Mouse (Mus musculus): Measurements from ENCODE around the gene 2810004N23Rik. TPM values are rescaled to one million over a fixed set of nuclear protein-coding genes. Genes with fewer than 3 reads are reported as not detected.
A peak's percentile ranks its signal among the peaks of the same experiment; 100 is the strongest.

2810004N23Rik gene
- total and polyA plus RNA-seq, 2 experiments from 2014 or later, result 20.3 to 20.6 TPM

GRCm38 (mm10) chr8:124903198-124903597, 40.3 kb upstream of the 2810004N23Rik start:
- no peak for ATAC-seq (ENCODE audit: low FRiP score)
- no peak overlapping the region for H3K4me3 ChIP-seq (ENCODE audit: low read depth, low read length)
- H3K4me2 ChIP-seq (ENCODE audit: low read depth, low read length, poor library complexity, severe bottlenecking), result no peak overlapping the region
- H3K4me1 ChIP-seq (ENCODE audit: insufficient read depth, low read length), result peaks cover 5% of the 10 kb centered on the region
- TF ChIP-seq CTCF (IDR thresholded peaks at IDR 0.05), result no peak
- H3K27me3 ChIP-seq (ENCODE audit: insufficient read depth, low read length), result no peaks in the 10 kb centered on the region
- H3K36me3 ChIP-seq (ENCODE audit: insufficient read depth, low read length), result peaks cover 42% of the 10 kb centered on the region
- 98% methylated on average over 15 of the region's 15 CpGs for WGBS
- H3K9ac ChIP-seq (replicated peaks; ENCODE audit: low read length, poor library complexity, severe bottlenecking), result no peak overlapping the region
- no peak overlapping the region for H3K27ac ChIP-seq (ENCODE audit: low read depth, low read length)
- H3K9me3 ChIP-seq (ENCODE audit: low read length), result no peaks in the 10 kb centered on the region
- DNase-seq (ENCODE audit: low spot score), result no peak

GRCm38 (mm10) chr8:124898251-124898905, 35.5 kb upstream of the 2810004N23Rik start:
- Histone ChIP-seq H3K4me1 (ENCODE audit: insufficient read depth, low read length) (peaks cover 11% of the 10 kb centered on the region), H3K9me3 (ENCODE audit: low read length) (no peaks in the 10 kb centered on the region), H3K4me3 (ENCODE audit: low read depth, low read length) (peak overlapping the region; percentile 76), H3K27me3 (ENCODE audit: insufficient read depth, low read length) (no peaks in the 10 kb centered on the region), H3K27ac (ENCODE audit: low read depth, low read length) (peak overlapping the region; percentile 91), H3K4me2 (ENCODE audit: low read depth, low read length, poor library complexity, severe bottlenecking) (peak overlapping the region; percentile 91), H3K9ac (replicated peaks; ENCODE audit: low read length, poor library complexity, severe bottlenecking) (peak overlapping the region; percentile 87), H3K36me3 (ENCODE audit: insufficient read depth, low read length) (peaks cover 37% of the 10 kb centered on the region)
- no peak for ATAC-seq (ENCODE audit: low FRiP score)
- WGBS, result 7% methylated on average over 31 of the region's 31 CpGs
- TF ChIP-seq CTCF (IDR thresholded peaks at IDR 0.05), result no peak
- no peak for DNase-seq (ENCODE audit: low spot score)

- peak within 1 kb of the TSS; percentile 76 for H3K4me3 ChIP-seq (ENCODE audit: low read depth, low read length)
- peaks cover 29% of the 10 kb centered on the region for H3K36me3 ChIP-seq (ENCODE audit: insufficient read depth, low read length)
- peak within 1 kb of the TSS; percentile 91 for H3K4me2 ChIP-seq (ENCODE audit: low read depth, low read length, poor library complexity, severe bottlenecking)
- WGBS, result under 1% methylated on average over 107 of the region's 114 CpGs
- H3K9me3 ChIP-seq (ENCODE audit: low read length), result no peaks in the 10 kb centered on the region
- H3K4me1 ChIP-seq (ENCODE audit: insufficient read depth, low read length), result peaks cover 11% of the 10 kb centered on the region
- ATAC-seq (ENCODE audit: low FRiP score) (peak; percentile 88), DNase-seq (ENCODE audit: low spot score) (peak; percentile 97)
- TF ChIP-seq CTCF (IDR thresholded peaks at IDR 0.05), result no peak
- peak within 1 kb of the TSS; percentile 91 for H3K27ac ChIP-seq (ENCODE audit: low read depth, low read length)
- peak within 1 kb of the TSS; percentile 87 for H3K9ac ChIP-seq (replicated peaks; ENCODE audit: low read length, poor library complexity, severe bottlenecking)
- no peaks in the 10 kb centered on the region for H3K27me3 ChIP-seq (ENCODE audit: insufficient read depth, low read length)
Observed at GRCm38 (mm10) chr8:124897386-124898250, 34.7 kb upstream of the 2810004N23Rik start, which contains the start of the genes Exoc8 and Sprtn. Exoc8 (minus strand) TSS chr8:124897705. Sprtn (plus strand) TSS chr8:124897886.

GRCm38 (mm10) chr8:124896632-124897385, 33.9 kb upstream of the 2810004N23Rik start:
- 1% methylated on average over 60 of the region's 60 CpGs for WGBS
- ATAC-seq (ENCODE audit: low FRiP score) (peak; percentile 38), DNase-seq (ENCODE audit: low spot score) (peak; percentile 75)
- peak overlapping the region; percentile 87 for H3K9ac ChIP-seq (replicated peaks; ENCODE audit: low read length, poor library complexity, severe bottlenecking)
- peak; percentile 70 for TF ChIP-seq CTCF (IDR thresholded peaks at IDR 0.05)
- H3K27me3 ChIP-seq (ENCODE audit: insufficient read depth, low read length), result no peaks in the 10 kb centered on the region
- H3K4me2 ChIP-seq (ENCODE audit: low read depth, low read length, poor library complexity, severe bottlenecking), result peak overlapping the region; percentile 91
- peak overlapping the region; percentile 91 for H3K27ac ChIP-seq (ENCODE audit: low read depth, low read length)
- no peaks in the 10 kb centered on the region for H3K9me3 ChIP-seq (ENCODE audit: low read length)
- peaks cover 11% of the 10 kb centered on the region for H3K4me1 ChIP-seq (ENCODE audit: insufficient read depth, low read length)
- peaks cover 21% of the 10 kb centered on the region for H3K36me3 ChIP-seq (ENCODE audit: insufficient read depth, low read length)
- H3K4me3 ChIP-seq (ENCODE audit: low read depth, low read length), result peak overlapping the region; percentile 76

GRCm38 (mm10) chr8:124896010-124896631, 33.2 kb upstream of the 2810004N23Rik start:
- no peak for DNase-seq (ENCODE audit: low spot score)
- peak overlapping the region; percentile 76 for H3K4me3 ChIP-seq (ENCODE audit: low read depth, low read length)
- peak overlapping the region; percentile 91 for H3K4me2 ChIP-seq (ENCODE audit: low read depth, low read length, poor library complexity, severe bottlenecking)
- H3K9me3 ChIP-seq (ENCODE audit: low read length), result no peaks in the 10 kb centered on the region
- peak overlapping the region; percentile 91 for H3K27ac ChIP-seq (ENCODE audit: low read depth, low read length)
- 85% methylated on average over 26 of the region's 26 CpGs for WGBS
- no peak for TF ChIP-seq CTCF (IDR thresholded peaks at IDR 0.05)
- H3K4me1 ChIP-seq (ENCODE audit: insufficient read depth, low read length), result peaks cover 11% of the 10 kb centered on the region
- no peaks in the 10 kb centered on the region for H3K27me3 ChIP-seq (ENCODE audit: insufficient read depth, low read length)
- peaks cover 17% of the 10 kb centered on the region for H3K36me3 ChIP-seq (ENCODE audit: insufficient read depth, low read length)
- ATAC-seq (ENCODE audit: low FRiP score), result no peak
- H3K9ac ChIP-seq (replicated peaks; ENCODE audit: low read length, poor library complexity, severe bottlenecking), result peak overlapping the region; percentile 87
